Mouse (Mus musculus) erythroblast, embryonic 14.5 days (primary cell): ENCODE results near the gene Ajm1. TPM values are rescaled to one million over a fixed set of nuclear protein-coding genes. Genes with fewer than 3 reads are reported as not detected.
A peak's percentile ranks its signal among the peaks of the same experiment; 100 is the strongest.
"Not testable (repeated sequence)": the region's sequence is repeated elsewhere in the genome, so short reads cannot be mapped to it uniquely, and the experiment has no call there.

ENCODE experiments used
- H3K27me3 ChIP-seq: 2 replicates; pipeline ENCODE4 v1.6.1; 2012; ENCODE audit warnings: inconsistent platforms; ENCODE audit not compliant: control insufficient read depth
- H3K36me3 ChIP-seq: 2 replicates; pipeline ENCODE4 v1.6.1; 2012; ENCODE audit warnings: mild to moderate bottlenecking, inconsistent platforms; ENCODE audit not compliant: control insufficient read depth
- H3K4me1 ChIP-seq: 2 replicates; pipeline ENCODE4 v1.6.1; 2012; ENCODE audit warnings: inconsistent platforms; ENCODE audit not compliant: control insufficient read depth
- H3K4me3 ChIP-seq: replicated peaks from 2 replicates; pipeline ENCODE3; 2012; ENCODE audit warnings: moderate library complexity, mild to moderate bottlenecking, inconsistent platforms
- H3K9me3 ChIP-seq: 2 replicates; pipeline ENCODE4 v1.6.1; 2012; ENCODE audit warnings: low read length, inconsistent platforms, mixed read lengths; ENCODE audit not compliant: control insufficient read depth
- GATA1 ChIP-seq: IDR thresholded peaks from 2 replicates; pipeline ENCODE4 v1.6.1; 2012; ENCODE audit warnings: low read length, inconsistent platforms, mixed read lengths
- TAL1 ChIP-seq: IDR thresholded peaks from 3 replicates; pipeline ENCODE4 v1.6.1; 2012; ENCODE audit warnings: low read length, inconsistent platforms, mixed read lengths
- polyA plus RNA-seq: library from polyadenylated mRNA; stranded (reverse); fragments of >175 nt; gene quantifications from 2 replicates; pipeline ENCODE4 v1.2.3, GENCODE M21; 2012

Gene Ajm1
- polyA plus RNA-seq, 1 experiment: not detected

DNA sequence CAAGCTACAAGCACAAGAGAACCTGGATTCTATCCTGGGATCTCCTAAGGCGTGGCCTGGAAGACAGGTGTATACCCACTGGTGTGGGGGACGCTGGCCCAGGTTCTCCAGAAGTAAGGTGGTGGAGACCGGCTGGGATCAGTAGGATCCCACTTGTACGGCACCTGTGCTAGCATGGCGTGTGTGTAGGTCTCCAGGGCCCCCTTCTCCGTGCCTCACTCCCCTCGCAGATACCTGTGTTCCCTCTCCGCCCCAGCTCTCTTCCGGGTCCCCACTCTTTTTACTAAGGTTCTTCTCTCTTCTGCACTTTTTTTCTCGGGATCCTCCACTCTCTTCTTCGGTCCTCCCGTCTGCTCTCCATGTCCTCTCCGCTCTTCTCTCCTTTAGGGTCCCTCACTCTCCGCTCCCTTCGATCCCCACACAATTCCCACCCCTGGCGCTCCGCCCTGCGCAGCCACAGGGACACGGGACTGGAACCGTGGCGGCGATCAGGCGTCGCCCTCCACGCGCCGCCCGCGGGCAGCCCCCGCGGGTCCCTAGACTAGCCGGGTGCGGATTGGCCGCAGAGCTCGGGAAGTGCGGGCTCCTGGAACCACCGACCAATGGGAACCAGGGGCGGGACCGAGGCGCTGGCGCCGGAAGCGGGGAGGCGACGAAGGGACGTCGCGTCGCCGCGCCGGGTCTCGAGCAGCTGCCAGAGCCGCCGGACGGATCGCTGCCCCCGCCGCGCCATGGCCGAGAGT lies 24.2 kb downstream of the Ajm1 start, which contains the start of gene Edf1:
Gene Edf1 (plus strand): TSS at position 627 of the 743 bp plus-strand sequence.
- Histone ChIP-seq H3K9me3 (no peaks in the 10 kb centered on the region), H3K4me3 (peak within 1 kb of the TSS; percentile 83), H3K4me1 (peaks cover 39% of the 10 kb centered on the region), H3K27me3 (no peaks in the 10 kb centered on the region), H3K36me3 (peaks cover 34% of the 10 kb centered on the region)
- TF ChIP-seq TAL1 (no peak), GATA1 (no peak)

DNA sequence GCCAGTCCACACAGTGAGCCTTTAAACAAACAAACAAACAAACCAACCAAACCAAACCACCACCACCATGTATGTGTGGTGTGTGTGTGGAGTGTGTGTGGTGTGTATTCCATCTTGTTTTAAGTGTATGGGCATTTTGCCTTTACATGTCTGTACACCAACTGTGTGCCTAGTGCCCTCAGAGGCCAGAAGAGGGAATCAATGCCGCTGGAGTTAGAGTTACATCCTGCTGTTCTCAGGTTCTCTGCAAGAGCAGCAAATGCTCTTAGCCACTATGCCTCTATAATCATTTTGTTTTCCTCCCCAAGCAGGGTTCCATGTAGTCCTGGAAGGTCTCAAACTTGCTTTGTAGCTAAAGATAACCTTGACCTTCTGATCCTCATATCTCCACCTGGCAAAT lies 25.3 kb downstream of the Ajm1 start:
- Histone ChIP-seq H3K4me3 (peak overlapping the region; percentile 12), H3K27me3 (no peaks in the 10 kb centered on the region), H3K4me1 (peaks cover 31% of the 10 kb centered on the region), H3K36me3 (peaks cover 23% of the 10 kb centered on the region), H3K9me3 (no peaks in the 10 kb centered on the region)
- no peak for TF ChIP-seq TAL1
- TF ChIP-seq GATA1: no peak

DNA sequence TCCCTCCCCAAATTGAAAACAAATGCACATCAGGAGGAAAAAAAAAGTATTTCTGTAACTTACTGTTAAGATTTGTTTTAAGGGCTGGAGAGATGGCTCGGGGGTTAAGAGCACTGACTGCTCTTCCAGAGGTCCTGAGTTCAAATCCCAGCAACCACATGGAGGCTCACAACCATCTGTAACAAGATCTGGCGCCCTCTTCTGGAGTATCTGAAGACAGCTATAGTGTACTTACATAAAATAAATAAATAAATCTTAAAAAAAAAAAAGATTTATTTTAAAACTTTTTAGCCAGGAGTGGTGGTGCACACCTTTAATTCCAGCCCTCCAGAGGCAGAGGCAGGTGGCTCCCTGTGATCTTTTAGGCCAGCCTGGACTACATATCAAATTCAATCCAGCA lies 26.1 kb downstream of the Ajm1 start:
- H3K4me3 ChIP-seq, H3K27me3 ChIP-seq, H3K9me3 ChIP-seq: not testable (repeated sequence)
- Histone ChIP-seq H3K36me3 (peaks cover 15% of the 10 kb centered on the region), H3K4me1 (peaks cover 31% of the 10 kb centered on the region)

DNA sequence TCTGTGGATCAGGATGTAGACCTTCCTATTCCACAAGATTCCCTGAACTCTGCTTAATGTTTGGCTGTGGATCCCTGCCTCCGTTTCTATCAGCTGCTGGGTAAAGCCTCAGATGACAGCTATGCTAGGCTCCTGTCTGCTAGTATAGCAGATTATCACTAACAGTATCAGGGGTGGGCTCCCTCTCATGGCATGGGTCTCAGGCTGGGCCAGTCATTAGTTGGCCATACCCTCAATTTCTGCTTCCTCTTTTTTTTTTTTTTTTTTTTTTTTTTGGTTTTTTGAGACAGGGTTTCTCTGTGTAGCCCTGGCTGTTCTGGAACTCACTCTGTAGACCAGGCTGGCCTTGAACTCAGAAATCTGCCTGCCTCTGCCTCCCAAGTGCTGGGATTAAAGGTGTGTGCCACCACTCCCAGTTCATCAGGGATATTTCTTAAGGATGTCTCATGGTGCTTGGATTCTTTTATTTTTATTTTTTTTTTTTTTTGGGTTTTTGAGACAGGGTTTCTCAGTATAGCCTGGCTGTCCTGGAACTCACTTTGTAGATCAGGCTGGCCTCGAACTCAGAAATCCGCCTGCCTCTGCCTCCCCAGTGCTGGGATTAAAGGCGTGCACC lies 28.3 kb downstream of the Ajm1 start:
- H3K9me3 ChIP-seq, H3K27me3 ChIP-seq, H3K4me3 ChIP-seq, H3K36me3 ChIP-seq: not testable (repeated sequence)
- peaks cover 19% of the 10 kb centered on the region for H3K4me1 ChIP-seq

DNA sequence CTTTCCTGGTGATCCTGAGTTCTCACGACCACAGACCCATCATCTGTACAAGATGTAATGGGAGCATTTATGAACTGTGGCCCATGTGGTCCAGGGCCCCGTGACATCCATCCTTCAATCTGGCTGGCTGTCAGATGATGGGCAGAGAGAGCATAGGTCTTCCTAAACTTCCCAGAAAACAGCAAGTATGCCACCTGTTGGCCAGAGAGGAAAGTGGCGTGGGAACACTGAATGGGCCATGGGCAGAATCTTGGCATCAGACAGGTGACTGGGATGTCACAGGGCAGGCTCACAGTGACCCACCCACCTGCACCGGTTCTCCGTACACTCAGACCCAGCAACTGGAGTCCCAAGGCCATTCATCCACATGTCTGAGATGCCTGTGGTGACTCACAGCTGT lies 30.4 kb downstream of the Ajm1 start:
- no peaks in the 10 kb centered on the region for H3K9me3 ChIP-seq
- H3K27me3 ChIP-seq: no peaks in the 10 kb centered on the region; the same call in 1 of the 2 replicates
- no peak overlapping the region for H3K4me3 ChIP-seq
- H3K36me3 ChIP-seq: no peaks in the 10 kb centered on the region
- TF ChIP-seq GATA1 (no peak), TAL1 (no peak)
- H3K4me1 ChIP-seq: peaks cover 13% of the 10 kb centered on the region

DNA sequence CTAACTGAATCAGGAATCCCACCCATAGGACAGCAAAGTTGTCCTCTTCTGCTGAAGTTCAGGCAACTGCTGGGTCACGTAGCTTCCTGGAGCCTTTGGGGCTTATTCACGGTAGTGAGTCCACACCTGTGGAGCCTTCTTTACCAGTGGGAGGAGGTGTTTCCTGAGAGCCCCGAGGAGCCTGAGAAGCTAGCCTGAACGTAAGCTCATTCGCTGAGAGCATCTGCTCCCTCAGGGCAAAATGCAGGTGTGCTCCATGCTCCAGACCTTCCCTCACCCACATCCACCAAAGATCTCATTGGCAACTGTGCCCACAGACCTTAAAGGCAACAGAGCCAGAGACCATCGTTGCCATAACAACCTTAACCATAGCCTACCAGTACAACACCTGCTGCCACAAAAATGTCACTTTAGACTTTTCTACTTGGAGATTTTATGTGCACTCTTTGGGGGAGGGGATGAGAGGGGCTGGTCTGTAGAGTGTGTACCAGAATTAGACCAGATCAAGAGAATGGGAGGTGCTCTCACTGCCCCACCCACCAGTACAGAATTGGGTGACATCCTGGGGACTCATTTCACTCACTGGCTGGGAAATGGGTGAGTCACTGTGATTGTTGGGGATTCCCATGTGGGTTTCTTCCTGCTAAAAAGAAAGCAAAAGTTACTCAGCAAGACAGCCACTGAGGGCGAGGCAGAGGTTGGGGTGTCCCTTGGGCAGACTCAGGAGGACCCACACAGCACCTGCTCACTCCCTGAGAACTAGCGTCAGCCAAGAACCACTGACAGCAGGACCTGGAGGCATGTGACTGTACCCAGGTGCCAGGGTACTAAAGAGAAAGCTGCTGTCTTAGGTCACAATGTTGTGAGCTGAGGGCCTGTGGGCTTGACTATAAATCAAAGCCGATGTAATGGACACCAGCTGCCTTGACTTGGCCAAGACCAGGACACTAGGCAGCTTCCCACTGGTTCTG lies 32.3 kb downstream of the Ajm1 start:
- Histone ChIP-seq H3K4me1 (peaks cover 29% of the 10 kb centered on the region), H3K36me3 (peaks cover 11% of the 10 kb centered on the region), H3K4me3 (no peak overlapping the region), H3K9me3 (no peaks in the 10 kb centered on the region), H3K27me3 (no peaks in the 10 kb centered on the region; the same call in 1 of the 2 replicates)
- no peak for TF ChIP-seq TAL1
- no peak for TF ChIP-seq GATA1

DNA sequence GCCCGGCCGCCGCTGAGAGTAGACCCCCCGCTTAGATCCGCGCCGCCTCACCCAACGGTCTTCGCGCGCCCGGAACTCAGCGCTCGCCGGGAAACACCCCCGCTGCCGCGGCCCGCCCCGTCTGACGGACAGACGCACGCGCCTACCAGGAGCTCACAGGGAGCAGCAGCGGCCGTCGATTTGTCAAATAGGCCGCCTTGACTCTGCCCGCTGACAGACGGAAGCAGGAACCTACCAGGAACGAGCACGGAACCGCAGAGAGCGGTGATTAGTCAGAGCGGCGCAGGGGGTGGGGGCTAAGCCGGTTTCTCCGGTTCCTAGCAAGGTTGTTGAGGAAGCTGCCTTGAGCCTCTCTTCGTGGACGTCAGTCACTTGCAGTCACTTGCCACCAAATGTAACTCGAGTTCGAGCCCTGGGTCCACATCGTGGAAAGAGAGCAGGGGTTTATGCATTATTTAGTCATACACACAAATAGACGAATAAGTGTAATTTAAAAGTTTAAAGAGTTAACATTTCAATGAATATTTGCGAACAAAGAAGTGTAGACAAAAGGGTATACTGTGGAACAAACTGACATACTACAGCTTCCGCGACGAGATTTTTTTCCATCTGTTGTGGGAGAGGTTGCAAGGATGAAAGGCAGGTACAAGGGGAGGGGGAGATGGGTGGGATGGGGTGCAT lies 34.6 kb downstream of the Ajm1 start, which contains the start of gene Traf2:
Gene Traf2 (minus strand): TSS at position 130 of the 681 bp plus-strand sequence.
- Histone ChIP-seq H3K36me3 (peaks cover 20% of the 10 kb centered on the region), H3K4me1 (peaks cover 38% of the 10 kb centered on the region)
- TF ChIP-seq TAL1: no peak
- no peak for TF ChIP-seq GATA1

DNA sequence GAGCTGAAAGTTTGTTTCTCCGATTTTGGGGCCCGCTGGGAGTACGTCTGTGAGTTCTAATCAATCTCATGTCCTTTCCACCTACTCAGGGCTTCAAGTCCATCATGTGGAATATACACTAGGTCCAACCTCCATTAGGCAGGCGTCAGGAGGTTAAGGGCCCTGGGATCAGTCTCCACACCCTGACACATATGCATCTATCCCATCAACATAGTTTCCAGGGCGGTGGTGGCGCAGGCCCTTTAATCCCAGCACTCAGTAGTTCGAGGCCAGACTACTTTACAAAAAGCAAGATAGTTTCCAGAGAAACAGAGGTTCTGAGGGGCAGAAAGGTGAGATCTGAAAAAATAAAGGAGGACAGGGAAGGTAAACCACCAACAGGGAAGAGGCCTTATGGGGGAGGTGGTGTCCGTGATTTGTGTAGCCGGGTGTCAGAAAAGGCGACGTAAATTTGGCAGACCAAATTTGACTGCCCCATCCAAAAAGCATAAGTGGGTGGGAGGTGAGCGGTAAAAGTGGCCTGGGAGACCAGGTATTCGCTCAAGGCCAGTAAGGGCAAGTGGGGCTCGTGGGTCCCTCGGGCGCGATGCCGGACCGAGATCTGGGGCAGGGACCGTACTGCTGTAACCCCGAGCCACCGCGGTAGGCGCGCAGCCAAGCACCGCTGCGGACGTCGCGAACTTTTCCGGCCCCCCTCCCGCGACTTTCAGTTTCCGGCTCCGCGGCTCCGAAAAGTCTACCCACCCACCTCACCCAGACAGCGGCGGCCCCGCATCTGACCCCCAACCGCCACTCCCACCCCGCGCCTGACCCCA lies 35.4 kb downstream of the Ajm1 start:
- TF ChIP-seq GATA1 (no peak), TAL1 (no peak)
- peaks cover 41% of the 10 kb centered on the region for H3K4me1 ChIP-seq
- H3K9me3 ChIP-seq: no peaks in the 10 kb centered on the region

More for the DNA sequence above, 34.6 kb downstream of the Ajm1 start, which contains the start of gene Traf2:
- Histone ChIP-seq H3K4me3 (peak within 1 kb of the TSS; percentile 81), H3K9me3 (no peaks in the 10 kb centered on the region), H3K27me3 (no peaks in the 10 kb centered on the region; the same call in 1 of the 2 replicates)

More for the DNA sequence above, 35.4 kb downstream of the Ajm1 start:
- Histone ChIP-seq H3K27me3 (no peaks in the 10 kb centered on the region; the same call in 1 of the 2 replicates), H3K36me3 (peaks cover 23% of the 10 kb centered on the region), H3K4me3 (peak overlapping the region; percentile 81)
